Mouse (Mus musculus): ENCODE results near the gene Abca12. TPM values are rescaled to one million over a fixed set of nuclear protein-coding genes. Genes with fewer than 3 reads are reported as not detected.

The Abca12 gene
- polyA plus RNA-seq, 1 experiment from 2014 or later: 0.09 TPM

GRCm38 (mm10) chr1:71342861-71343554 is 71.7 kb downstream of the Abca12 start:
- H3K27me3 ChIP-seq (ENCODE audit: control insufficient read depth, insufficient read depth, low read depth, low read length): no peaks in the 10 kb centered on the region
- WGBS: 51% methylated on average over 3 of the region's 3 CpGs
- ATAC-seq: 0 out of 2 replicates have a peak, but pooled peaks have one; percentile 45

DNA sequence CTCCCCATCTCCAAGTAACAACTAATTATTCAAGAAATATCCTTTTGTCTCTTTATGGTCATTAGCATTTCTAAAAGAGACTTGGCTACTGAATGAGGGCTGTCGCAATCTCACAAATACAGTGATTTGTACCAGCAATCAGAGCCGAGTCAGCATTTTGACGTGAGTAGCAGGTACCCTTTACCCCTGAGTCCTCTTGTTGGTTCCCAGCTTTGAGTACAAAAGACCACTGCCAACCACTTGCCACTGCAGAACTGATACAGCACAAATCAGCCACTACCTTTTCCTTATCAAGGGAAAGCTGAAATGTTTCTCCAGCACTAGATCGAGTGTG is 72.5 kb downstream of the Abca12 start:
- 35% methylated on average over 4 of the region's 4 CpGs for WGBS
- no peaks in the 10 kb centered on the region; the same call in 1 of the 2 replicates for H3K4me1 ChIP-seq (ENCODE audit: control insufficient read depth, insufficient read depth, low read length)
- H3K9ac ChIP-seq (ENCODE audit: low read depth, low read length): no peak overlapping the region
- H3K27me3 ChIP-seq (ENCODE audit: control insufficient read depth, insufficient read depth, low read depth, low read length): no peaks in the 10 kb centered on the region
- no peaks in the 10 kb centered on the region for H3K36me3 ChIP-seq (ENCODE audit: control insufficient read depth, insufficient read depth, low read length)
- no peaks in the 10 kb centered on the region for H3K9me3 ChIP-seq (replicated peaks; ENCODE audit: control insufficient read depth, low read length, poor library complexity, severe bottlenecking)
- H3K4me2 ChIP-seq (ENCODE audit: low read length): no peak overlapping the region
- no peak overlapping the region for H3K4me3 ChIP-seq (ENCODE audit: low read depth, low read length)
- no peak overlapping the region for H3K27ac ChIP-seq (ENCODE audit: low read length)
- ATAC-seq: no peak

More at GRCm38 (mm10) chr1:71342861-71343554, 71.7 kb downstream of the Abca12 start:
- Histone ChIP-seq H3K4me2 (ENCODE audit: low read length) (no peak overlapping the region), H3K4me3 (ENCODE audit: low read depth, low read length) (no peak overlapping the region), H3K9me3 (replicated peaks; ENCODE audit: control insufficient read depth, low read length, poor library complexity, severe bottlenecking) (no peaks in the 10 kb centered on the region), H3K27ac (ENCODE audit: low read length) (no peak overlapping the region), H3K9ac (ENCODE audit: low read depth, low read length) (no peak overlapping the region), H3K4me1 (ENCODE audit: control insufficient read depth, insufficient read depth, low read length) (no peaks in the 10 kb centered on the region; the same call in 1 of the 2 replicates), H3K36me3 (ENCODE audit: control insufficient read depth, insufficient read depth, low read length) (no peaks in the 10 kb centered on the region)

- no peak for ATAC-seq
- Histone ChIP-seq H3K4me2 (ENCODE audit: low read length) (no peak overlapping the region), H3K4me3 (ENCODE audit: low read depth, low read length) (no peak overlapping the region), H3K9ac (ENCODE audit: low read depth, low read length) (no peak overlapping the region), H3K27me3 (ENCODE audit: control insufficient read depth, insufficient read depth, low read depth, low read length) (no peaks in the 10 kb centered on the region), H3K36me3 (ENCODE audit: control insufficient read depth, insufficient read depth, low read length) (no peaks in the 10 kb centered on the region), H3K27ac (ENCODE audit: low read length) (no peak overlapping the region), H3K4me1 (ENCODE audit: control insufficient read depth, insufficient read depth, low read length) (no peaks in the 10 kb centered on the region; the same call in 1 of the 2 replicates), H3K9me3 (replicated peaks; ENCODE audit: control insufficient read depth, low read length, poor library complexity, severe bottlenecking) (no peaks in the 10 kb centered on the region)
- 51% methylated on average over 7 of the region's 7 CpGs for WGBS
These were observed 73.1 kb downstream of the Abca12 start for GRCm38 (mm10) chr1:71341370-71342260.

GRCm38 (mm10) chr1:71338548-71339340 is 76.0 kb downstream of the Abca12 start:
- Histone ChIP-seq H3K27me3 (ENCODE audit: control insufficient read depth, insufficient read depth, low read depth, low read length) (no peaks in the 10 kb centered on the region), H3K36me3 (ENCODE audit: control insufficient read depth, insufficient read depth, low read length) (no peaks in the 10 kb centered on the region), H3K4me3 (ENCODE audit: low read depth, low read length) (no peak overlapping the region), H3K27ac (ENCODE audit: low read length) (no peak overlapping the region), H3K4me1 (ENCODE audit: control insufficient read depth, insufficient read depth, low read length) (no peaks in the 10 kb centered on the region; the same call in 1 of the 2 replicates), H3K9ac (ENCODE audit: low read depth, low read length) (no peak overlapping the region), H3K4me2 (ENCODE audit: low read length) (no peak overlapping the region), H3K9me3 (replicated peaks; ENCODE audit: control insufficient read depth, low read length, poor library complexity, severe bottlenecking) (no peaks in the 10 kb centered on the region)
- WGBS: 84% methylated on average over 4 of the region's 4 CpGs
- no peak for ATAC-seq

GRCm38 (mm10) chr1:71330349-71330748 is 84.4 kb downstream of the Abca12 start:
- H3K4me2 ChIP-seq (ENCODE audit: low read length): no peak overlapping the region
- no peaks in the 10 kb centered on the region for H3K36me3 ChIP-seq (ENCODE audit: control insufficient read depth, insufficient read depth, low read length)
- H3K4me3 ChIP-seq (ENCODE audit: low read depth, low read length): no peak overlapping the region
- no peaks in the 10 kb centered on the region for H3K9me3 ChIP-seq (replicated peaks; ENCODE audit: control insufficient read depth, low read length, poor library complexity, severe bottlenecking)
- H3K27ac ChIP-seq (ENCODE audit: low read length): no peak overlapping the region
- no peaks in the 10 kb centered on the region for H3K27me3 ChIP-seq (ENCODE audit: control insufficient read depth, insufficient read depth, low read depth, low read length)
- 91% methylated on average over 3 of the region's 3 CpGs for WGBS
- no peaks in the 10 kb centered on the region for H3K4me1 ChIP-seq (ENCODE audit: control insufficient read depth, insufficient read depth, low read length)
- no peak overlapping the region for H3K9ac ChIP-seq (ENCODE audit: low read depth, low read length)
- no peak for ATAC-seq

DNA sequence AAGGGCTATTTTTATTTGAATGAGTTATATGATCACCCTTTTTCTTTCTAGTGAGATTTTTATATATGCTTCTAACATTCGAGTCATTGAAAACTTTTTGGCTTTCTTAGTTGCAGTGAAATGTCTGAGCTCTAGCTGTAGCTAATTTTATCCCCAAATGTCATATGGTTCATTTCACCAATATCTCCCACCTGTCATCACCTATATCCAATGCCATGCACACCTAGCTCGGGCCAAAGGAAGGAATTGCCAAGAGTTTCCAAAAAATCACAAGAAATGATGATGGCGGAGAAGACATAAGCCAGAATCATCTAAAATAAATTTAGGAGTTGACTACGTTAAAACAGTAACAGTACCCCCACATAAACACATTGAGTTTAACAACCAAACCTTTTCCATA is 102.5 kb downstream of the Abca12 start:
- WGBS: 94% methylated on average over 4 of the region's 4 CpGs
- Histone ChIP-seq H3K4me1 (ENCODE audit: control insufficient read depth, insufficient read depth, low read length) (no peaks in the 10 kb centered on the region), H3K27ac (ENCODE audit: low read length) (no peak overlapping the region), H3K9me3 (replicated peaks; ENCODE audit: control insufficient read depth, low read length, poor library complexity, severe bottlenecking) (no peaks in the 10 kb centered on the region), H3K4me2 (ENCODE audit: low read length) (no peak overlapping the region), H3K27me3 (ENCODE audit: control insufficient read depth, insufficient read depth, low read depth, low read length) (no peaks in the 10 kb centered on the region), H3K36me3 (ENCODE audit: control insufficient read depth, insufficient read depth, low read length) (no peaks in the 10 kb centered on the region), H3K4me3 (ENCODE audit: low read depth, low read length) (no peak overlapping the region), H3K9ac (ENCODE audit: low read depth, low read length) (no peak overlapping the region)
- ATAC-seq: no peak

DNA sequence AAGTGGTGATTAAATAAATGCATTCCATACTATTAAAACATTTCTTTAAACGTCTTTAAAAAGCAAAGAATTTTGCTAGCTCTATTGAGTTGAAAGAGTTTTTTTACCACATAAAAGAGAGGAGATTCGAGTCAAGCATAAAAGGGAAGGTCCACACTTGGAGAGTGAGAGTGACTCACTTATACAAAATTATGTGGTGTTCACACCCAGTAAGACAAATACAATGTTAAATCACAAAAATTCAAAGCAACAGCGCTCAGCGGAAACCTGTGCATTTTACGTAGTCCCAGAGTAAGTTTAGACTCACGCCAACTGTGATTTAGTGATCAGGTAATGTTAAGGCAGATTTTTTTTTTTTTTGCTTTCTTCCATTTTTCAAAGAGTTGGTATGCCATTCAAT is 104.1 kb downstream of the Abca12 start:
- no peak for ATAC-seq

GRCm38 (mm10) chr1:71307362-71307761 is 107.3 kb downstream of the Abca12 start:
- no peaks in the 10 kb centered on the region for H3K9me3 ChIP-seq (replicated peaks; ENCODE audit: control insufficient read depth, low read length, poor library complexity, severe bottlenecking)
- peaks cover 8% of the 10 kb centered on the region; the same call in 1 of the 2 replicates for H3K4me1 ChIP-seq (ENCODE audit: control insufficient read depth, insufficient read depth, low read length)
- no peak for ATAC-seq
- no peak overlapping the region for H3K27ac ChIP-seq (ENCODE audit: low read length)
- H3K4me3 ChIP-seq (ENCODE audit: low read depth, low read length): no peak overlapping the region
- H3K4me2 ChIP-seq (ENCODE audit: low read length): no peak overlapping the region
- WGBS: 61% methylated on average over 2 of the region's 2 CpGs
- no peak overlapping the region for H3K9ac ChIP-seq (ENCODE audit: low read depth, low read length)
- no peaks in the 10 kb centered on the region for H3K27me3 ChIP-seq (ENCODE audit: control insufficient read depth, insufficient read depth, low read depth, low read length)
- no peaks in the 10 kb centered on the region for H3K36me3 ChIP-seq (ENCODE audit: control insufficient read depth, insufficient read depth, low read length)

More for the DNA sequence above, 104.1 kb downstream of the Abca12 start:
- Histone ChIP-seq H3K4me1 (ENCODE audit: control insufficient read depth, insufficient read depth, low read length) (peaks cover 8% of the 10 kb centered on the region; the same call in 1 of the 2 replicates), H3K9me3 (replicated peaks; ENCODE audit: control insufficient read depth, low read length, poor library complexity, severe bottlenecking) (no peaks in the 10 kb centered on the region), H3K27me3 (ENCODE audit: control insufficient read depth, insufficient read depth, low read depth, low read length) (no peaks in the 10 kb centered on the region), H3K9ac (ENCODE audit: low read depth, low read length) (no peak overlapping the region), H3K4me2 (ENCODE audit: low read length) (no peak overlapping the region), H3K27ac (ENCODE audit: low read length) (no peak overlapping the region), H3K4me3 (ENCODE audit: low read depth, low read length) (no peak overlapping the region), H3K36me3 (ENCODE audit: control insufficient read depth, insufficient read depth, low read length) (no peaks in the 10 kb centered on the region)
- whole genome bisulfite sequencing: 90% methylated on average over 6 of the region's 6 CpGs
